Mouse (Mus musculus) stomach, adult 2 months (tissue): Measurements from ENCODE around the gene Mamstr. TPM values are rescaled to one million over a fixed set of nuclear protein-coding genes. Genes with fewer than 3 reads are reported as not detected.

Experiments
- polyA plus RNA-seq: library from polyadenylated mRNA; depleted of rRNA; stranded (reverse); fragments of >200 nt; gene quantifications from 2 replicates; pipeline ENCODE4 v1.2.3, GENCODE M21; 2012; rRNA removed

The Mamstr gene
- polyA plus RNA-seq, result 2.1 and 3.5 TPM in 2 replicates

DNA sequence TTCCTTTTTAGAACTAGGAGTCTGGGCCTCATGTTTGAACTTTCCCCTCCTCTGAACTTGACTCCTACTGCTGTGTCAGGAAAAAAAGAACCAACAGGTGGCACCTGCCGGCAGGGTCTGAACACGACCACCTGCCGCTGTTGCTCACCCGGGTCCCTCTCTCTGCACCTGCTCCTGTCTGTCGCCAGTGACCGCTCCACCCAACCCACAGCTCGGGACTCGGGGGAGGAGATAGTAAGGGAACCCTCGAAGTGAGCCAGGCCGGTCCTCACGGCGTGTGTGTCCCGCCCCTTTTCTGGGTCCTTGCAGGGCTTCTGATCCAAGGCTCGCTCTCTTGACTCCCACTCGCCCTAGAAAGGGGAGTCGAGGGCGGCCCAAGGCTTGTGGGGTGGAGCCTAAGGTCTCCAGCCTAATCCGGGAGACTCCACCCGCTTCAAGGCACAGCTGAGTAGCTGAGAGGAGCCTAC is at the start of gene Mamstr:
TSS of gene Mamstr (plus strand) at position 417 of the 467 bp plus-strand sequence.

DNA sequence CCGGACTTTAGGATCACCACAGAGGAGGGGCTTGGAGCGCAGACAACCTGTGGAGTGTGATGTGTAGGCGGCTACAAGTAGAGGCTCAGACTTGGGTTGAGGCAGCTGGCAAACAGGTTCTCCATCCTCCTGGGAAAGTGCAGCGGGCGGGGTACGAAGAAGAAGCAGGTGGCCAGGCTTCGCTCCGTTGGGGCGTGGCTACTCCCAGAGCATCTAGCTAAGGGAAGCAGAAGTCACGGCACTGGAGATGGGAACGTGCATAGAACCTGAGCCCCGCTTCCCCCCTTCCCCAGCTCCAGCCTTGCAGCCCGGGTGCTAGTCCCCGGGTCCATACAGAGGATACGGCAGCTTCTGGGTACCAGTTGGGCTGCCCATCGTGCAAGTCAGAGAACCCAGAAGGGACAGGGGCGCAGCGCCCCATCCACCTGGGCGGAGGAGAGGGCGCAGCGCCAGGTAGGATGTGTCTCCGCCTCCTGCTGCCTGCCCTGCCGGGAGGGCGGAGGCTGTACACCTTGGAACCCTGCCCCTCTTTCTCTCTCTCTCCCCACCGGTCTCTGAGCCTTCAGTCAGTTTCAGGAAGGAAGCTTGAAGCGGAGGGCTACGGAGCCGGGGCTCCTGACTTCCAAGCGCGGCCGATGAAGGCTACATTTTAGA is 22.6 kb upstream of the Mamstr start, which contains the start of gene Fut1:
TSS of gene Fut1 (plus strand) at position 248 of the 654 bp plus-strand sequence.

DNA sequence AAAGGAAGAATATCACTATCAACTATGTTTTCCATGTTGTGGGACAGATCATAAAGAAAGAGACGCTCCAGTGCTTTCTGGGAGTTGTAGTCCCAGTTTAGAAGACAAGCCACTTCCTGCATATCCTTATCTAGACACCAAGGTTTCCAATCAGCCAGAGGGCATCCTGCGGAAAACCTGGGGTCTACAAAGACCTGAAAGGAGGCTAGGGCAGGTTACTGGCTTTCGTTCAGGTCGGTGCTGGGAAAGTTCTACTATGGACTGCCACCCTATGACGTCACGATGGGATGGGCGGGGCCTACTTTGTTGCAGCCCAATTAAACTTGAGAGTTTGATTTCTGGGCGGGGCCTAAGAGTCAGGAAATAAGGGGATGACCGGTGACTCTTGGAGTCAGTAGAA is 18.3 kb upstream of the Mamstr start, which contains the start of gene Izumo1:
TSS of gene Izumo1 (plus strand) at position 369 of the 400 bp plus-strand sequence.

DNA sequence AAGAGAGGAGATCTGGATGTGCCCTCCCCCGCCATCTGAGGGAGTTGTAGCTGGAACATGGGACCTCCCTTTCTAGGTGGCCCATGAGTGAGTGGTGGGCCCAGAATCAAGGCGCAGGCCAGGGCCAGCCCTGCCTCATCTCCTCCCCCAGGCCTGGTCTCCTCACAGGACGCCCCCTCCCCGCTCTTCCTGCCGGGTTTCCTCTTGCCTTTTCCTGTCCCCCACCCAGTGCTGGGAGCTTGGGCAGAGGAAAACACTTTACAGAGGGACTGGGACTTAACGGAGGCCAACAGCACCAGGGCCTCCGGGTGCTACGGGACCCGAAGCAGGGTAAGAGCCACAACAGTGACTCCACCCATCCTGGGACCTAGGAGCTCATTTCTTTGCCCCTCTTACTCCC is 12.5 kb upstream of the Mamstr start, which contains the start of gene Rasip1:
TSS of gene Rasip1 (plus strand) at position 228 of the 400 bp plus-strand sequence.

DNA sequence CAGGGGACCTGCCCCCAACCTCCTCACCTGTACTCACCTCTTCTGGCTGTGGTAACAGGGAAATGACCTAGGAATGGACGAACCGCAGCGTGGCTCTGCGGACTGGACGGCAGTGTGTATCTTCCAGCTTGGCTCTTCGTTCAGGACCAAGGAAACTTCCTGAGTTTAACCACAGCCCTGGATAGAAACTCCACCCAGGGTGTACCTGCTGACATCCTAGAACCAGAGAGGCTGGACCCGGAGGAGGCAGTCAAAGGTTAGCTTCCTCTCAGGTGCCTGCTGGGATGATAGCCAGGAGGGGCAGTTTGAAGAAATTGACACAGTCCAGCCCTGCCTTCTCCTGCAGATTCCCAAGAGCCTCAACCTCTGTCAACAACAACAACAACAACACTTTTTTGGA is 26.4 kb downstream of the Mamstr start, which contains the start of gene Fut2:
TSS of gene Fut2 (minus strand) at position 234 of the 400 bp plus-strand sequence.

DNA sequence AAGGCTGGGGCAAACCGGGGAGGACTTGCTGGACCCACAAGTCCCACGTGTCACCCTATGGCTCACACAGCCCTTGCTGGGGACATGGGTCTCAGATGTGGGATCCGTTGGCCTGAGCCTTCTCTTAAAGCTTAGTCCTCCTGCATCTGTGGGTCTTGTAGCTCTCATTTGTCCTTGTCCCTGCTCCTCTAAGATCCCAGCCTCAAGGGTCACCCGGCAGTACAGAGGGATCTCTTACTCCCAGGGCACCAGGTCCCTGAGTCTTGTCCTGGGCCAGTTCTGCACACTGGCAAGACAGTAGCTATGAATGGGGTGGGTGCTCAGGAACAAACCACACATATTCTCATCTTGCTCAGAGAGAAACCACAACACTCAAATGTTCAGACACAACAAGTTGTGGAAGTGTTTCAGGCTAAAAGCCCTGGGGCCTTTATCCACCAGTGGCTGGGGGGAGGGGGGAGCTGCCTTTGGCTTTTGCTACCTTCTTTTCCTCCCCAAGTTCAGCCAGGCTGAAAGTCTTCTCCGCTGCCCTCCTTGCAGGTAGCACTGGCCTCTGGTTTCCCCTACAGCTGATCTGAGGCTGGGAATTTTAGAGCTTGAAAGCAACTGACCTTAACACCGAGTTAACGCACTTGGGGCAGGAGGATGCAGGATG is 43.7 kb downstream of the Mamstr start, which contains the start of gene Ntn5:
TSS of gene Ntn5 (plus strand) at position 627 of the 655 bp plus-strand sequence.

DNA sequence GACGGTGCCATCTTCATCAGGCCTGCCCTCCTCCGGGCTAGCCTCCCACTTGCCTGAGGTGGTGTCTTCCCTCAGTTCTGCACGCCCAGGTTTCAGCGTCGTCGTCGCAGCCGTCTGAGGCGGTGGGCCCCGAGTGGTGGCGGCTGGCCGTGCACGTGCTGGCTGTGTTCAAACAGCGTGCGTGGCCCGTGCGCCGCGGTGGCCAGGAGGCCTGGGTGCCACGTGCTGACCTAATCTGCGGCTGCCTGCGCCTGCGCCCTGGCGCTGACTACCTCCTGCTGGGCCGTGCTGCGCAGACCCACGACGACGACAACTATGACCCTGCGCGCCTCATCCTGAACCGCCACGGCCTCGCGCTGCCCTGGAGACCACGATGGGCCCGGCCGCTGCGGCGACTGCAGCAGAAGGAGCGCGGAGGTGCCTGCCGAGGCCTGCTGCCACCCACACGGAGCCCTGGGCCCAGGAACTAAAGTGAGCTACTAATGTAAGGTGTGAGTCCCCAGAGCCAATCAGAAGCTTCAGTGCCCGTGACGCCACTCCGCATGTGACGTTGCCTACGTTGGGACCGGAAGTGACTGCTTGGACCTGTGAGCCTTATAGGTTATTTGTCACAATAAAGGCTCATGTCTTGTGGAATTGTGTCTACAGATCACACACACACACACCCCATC is 54.3 kb downstream of the Mamstr start, which contains the start of gene Sec1:
TSS of gene Sec1 (minus strand) at position 482 of the 671 bp plus-strand sequence.

Other genes with a start within 250 kb of the Mamstr start
- gene Snrnp70, start 244.2 kb upstream of the Mamstr start, polyA plus RNA-seq, result 79.4 and 100 TPM in 2 replicates
- gene Kcna7, start 234.3 kb upstream of the Mamstr start, polyA plus RNA-seq, result 1.2 and 1.9 TPM in 2 replicates
- 0.84 and 0.85 TPM in 2 replicates for gene Ntf5, start 226.3 kb upstream of the Mamstr start, polyA plus RNA-seq
- gene Lhb, start 219.2 kb upstream of the Mamstr start, polyA plus RNA-seq, result 0.16 and 0.27 TPM in 2 replicates
- gene Gys1, start 205.1 kb upstream of the Mamstr start, polyA plus RNA-seq, result 22.4 and 23.8 TPM in 2 replicates
- 27.7 and 27.9 TPM in 2 replicates for gene Ruvbl2, start 201.9 kb upstream of the Mamstr start, polyA plus RNA-seq
- gene Ftl1, start 180.1 kb upstream of the Mamstr start, polyA plus RNA-seq, result 4,280 and 5,118 TPM in 2 replicates
- gene Bax, start 173.1 kb upstream of the Mamstr start, polyA plus RNA-seq, result 72.5 and 92.5 TPM in 2 replicates
- 0.09 TPM in 1 of 2 replicates, not detected in the other for gene Tulp2, start 158.1 kb upstream of the Mamstr start, polyA plus RNA-seq
- not detected in 2 replicates for gene Gm45808, start 153.2 kb upstream of the Mamstr start, polyA plus RNA-seq
- gene Dhdh, start 151.2 kb upstream of the Mamstr start, polyA plus RNA-seq, result 0.18 and 0.20 TPM in 2 replicates
- gene Nucb1, start 129.6 kb upstream of the Mamstr start, polyA plus RNA-seq, result 280 and 281 TPM in 2 replicates
- gene Ppp1r15a, start 113.7 kb upstream of the Mamstr start, polyA plus RNA-seq, result 19.7 and 42.6 TPM in 2 replicates
- gene Plekha4, start 113.6 kb upstream of the Mamstr start, polyA plus RNA-seq, result 5.0 and 10.4 TPM in 2 replicates
- 7.6 and 14.6 TPM in 2 replicates for gene Hsd17b14, start 85.1 kb upstream of the Mamstr start, polyA plus RNA-seq
- gene Bcat2, start 69.8 kb upstream of the Mamstr start, polyA plus RNA-seq, result 101 and 114 TPM in 2 replicates
- gene Fgf21, start 24.5 kb upstream of the Mamstr start, polyA plus RNA-seq, result 0.09 TPM in 1 of 2 replicates, not detected in the other
- 0.60 and 1.6 TPM in 2 replicates for gene Fut1, start 22.7 kb upstream of the Mamstr start, polyA plus RNA-seq
- 0.11 and 0.29 TPM in 2 replicates for gene Izumo1, start 18.2 kb upstream of the Mamstr start, polyA plus RNA-seq
- 8.6 and 10.0 TPM in 2 replicates for gene Rasip1, start 12.5 kb upstream of the Mamstr start, polyA plus RNA-seq
- gene Fut2, start 26.4 kb downstream of the Mamstr start, polyA plus RNA-seq, result 40.4 and 57.4 TPM in 2 replicates
- gene Ntn5, start 44.0 kb downstream of the Mamstr start, polyA plus RNA-seq, result 0.94 and 3.5 TPM in 2 replicates
- 0.08 and 0.23 TPM in 2 replicates for gene Sec1, start 54.4 kb downstream of the Mamstr start, polyA plus RNA-seq
- 7.3 and 11.6 TPM in 2 replicates for gene Car11, start 59.9 kb downstream of the Mamstr start, polyA plus RNA-seq
- 8.9 and 12.6 TPM in 2 replicates for gene Dbp, start 65.1 kb downstream of the Mamstr start, polyA plus RNA-seq
- gene Rpl18, start 75.5 kb downstream of the Mamstr start, polyA plus RNA-seq, result 950 and 1,663 TPM in 2 replicates
- gene Sphk2, start 78.0 kb downstream of the Mamstr start, polyA plus RNA-seq, result 62.1 and 73.9 TPM in 2 replicates
- gene Fam83e, start 81.2 kb downstream of the Mamstr start, polyA plus RNA-seq, result 134 and 147 TPM in 2 replicates
- not detected in 2 replicates for gene Spaca4, start 85.8 kb downstream of the Mamstr start, polyA plus RNA-seq
- 1.4 and 2.2 TPM in 2 replicates for gene Lmtk3, start 143.8 kb downstream of the Mamstr start, polyA plus RNA-seq
- gene Sult2b1, start 144.7 kb downstream of the Mamstr start, polyA plus RNA-seq, result 28.3 and 35.1 TPM in 2 replicates
- gene Cyth2, start 174.6 kb downstream of the Mamstr start, polyA plus RNA-seq, result 35.8 and 65.2 TPM in 2 replicates
- 0.02 and 0.05 TPM in 2 replicates for gene Kcnj14, start 184.8 kb downstream of the Mamstr start, polyA plus RNA-seq
- 7.6 TPM in 2 replicates for gene Grwd1, start 191.0 kb downstream of the Mamstr start, polyA plus RNA-seq
- gene Kdelr1, start 232.8 kb downstream of the Mamstr start, polyA plus RNA-seq, result 141 and 144 TPM in 2 replicates
- gene Grin2d, start 238.4 kb downstream of the Mamstr start, polyA plus RNA-seq, result 2.1 and 3.5 TPM in 2 replicates